7 mouse cellular contexts compared by ENCODE assay signal in the genomic region with DNA sequence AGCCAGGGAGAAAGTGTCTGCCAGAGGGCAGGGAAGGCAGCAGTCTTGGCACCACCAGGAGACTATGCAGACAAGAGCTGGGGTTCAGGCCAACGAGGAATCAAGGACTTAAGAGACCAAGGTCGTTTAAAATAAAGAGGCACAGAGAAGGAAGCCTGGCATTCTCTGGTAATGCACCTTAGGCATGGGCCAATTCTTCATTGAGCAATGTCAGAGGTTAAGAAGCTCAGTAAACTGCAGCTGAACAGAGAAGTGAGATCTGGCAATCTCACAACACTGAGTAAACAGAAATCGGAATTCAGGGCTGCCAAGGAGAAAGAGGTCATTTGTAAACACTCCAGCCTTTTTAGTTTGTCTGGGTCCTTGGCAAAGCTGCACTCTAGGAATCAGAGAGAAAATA.
DNase-seq lines count a peak whose midpoint lies in the region; ATAC-seq and TF ChIP-seq lines count a peak whose summit lies in the region.

No protein-coding gene starts in this region.

- H3K9me3 ChIP-seq in stomach, embryonic 16.5 days (replicated peaks; ENCODE audit: control insufficient read depth, low read length), result 0 out of 2 replicates have a peak, but pooled peaks cover 3% of the 10 kb centered on the region

- H3K4me3 ChIP-seq in layer of hippocampus, adult 2 months, result no peak overlapping the region
- no peak overlapping the region for H3K4me3 ChIP-seq in stomach, embryonic 16.5 days (replicated peaks; ENCODE audit: low read length)

- no peaks in the 10 kb centered on the region for H3K27me3 ChIP-seq in stomach, embryonic 16.5 days (ENCODE audit: control insufficient read depth, insufficient read depth, low read length)

- no peaks in the 10 kb centered on the region for H3K36me3 ChIP-seq in stomach, embryonic 16.5 days (ENCODE audit: control insufficient read depth, insufficient read depth, low read length)

- peaks cover 9% of the 10 kb centered on the region; the same call in 1 of the 2 replicates for H3K4me1 ChIP-seq in stomach, embryonic 16.5 days (ENCODE audit: control insufficient read depth, insufficient read depth, low read length)

- no peak overlapping the region for H3K4me2 ChIP-seq in stomach, embryonic 16.5 days (ENCODE audit: low read depth, low read length)

- TF ChIP-seq CTCF in layer of hippocampus, adult 2 months (conservative IDR thresholded peaks at IDR 0.05), result peak; percentile 37

- intact Hi-C loops in gastrocnemius, postnatal 14 days (cut with DNase I; ENCODE audit: low total_unique reads), result no loop called here

- no peak overlapping the region for H3K27ac ChIP-seq in layer of hippocampus, adult 2 months
- H3K27ac ChIP-seq in stomach, embryonic 16.5 days (ENCODE audit: low read length), result 0 out of 2 replicates have a peak overlapping the region, but pooled peaks have one; percentile 16

- peak; percentile 5 to 14 for DNase-seq in left cerebral cortex, adult 9 months (ENCODE audit: low spot score in 2 of 2)
- no peak for DNase-seq in left cerebral cortex, adult 18-20 months (ENCODE audit: low spot score in 2 of 2)
- peak; percentile 38 to 43 for DNase-seq in adrenal gland, postnatal 36 days
- DNase-seq in gastrocnemius, postnatal 14 days, result peak; percentile 10
- peak; percentile 9 to 55 for DNase-seq in layer of hippocampus, adult 2 months (ENCODE audit: low spot score in 2 of 2)

- no peak overlapping the region for H3K9ac ChIP-seq in stomach, embryonic 16.5 days (ENCODE audit: low read length)

- ATAC-seq in stomach, embryonic 16.5 days (ENCODE audit: insufficient read depth, low FRiP score), result peak; percentile 78
- no peak for ATAC-seq in inflammation-experienced regulatory T-cells, adult 6 months

- 13% methylated on average over 3 of the region's 3 CpGs for WGBS in stomach, embryonic 16.5 days

Comparison
In these comparisons a context has a peak if more than half of its experiments do, and no peak if none do; other contexts are left out.
1. DNase-seq: peak in left cerebral cortex, adult 9 months (2 of 2), adrenal gland, postnatal 36 days (2 of 2), gastrocnemius, postnatal 14 days (single experiment) and layer of hippocampus, adult 2 months (2 of 2); none in left cerebral cortex, adult 18-20 months (0 of 2).